In the genomic region with DNA sequence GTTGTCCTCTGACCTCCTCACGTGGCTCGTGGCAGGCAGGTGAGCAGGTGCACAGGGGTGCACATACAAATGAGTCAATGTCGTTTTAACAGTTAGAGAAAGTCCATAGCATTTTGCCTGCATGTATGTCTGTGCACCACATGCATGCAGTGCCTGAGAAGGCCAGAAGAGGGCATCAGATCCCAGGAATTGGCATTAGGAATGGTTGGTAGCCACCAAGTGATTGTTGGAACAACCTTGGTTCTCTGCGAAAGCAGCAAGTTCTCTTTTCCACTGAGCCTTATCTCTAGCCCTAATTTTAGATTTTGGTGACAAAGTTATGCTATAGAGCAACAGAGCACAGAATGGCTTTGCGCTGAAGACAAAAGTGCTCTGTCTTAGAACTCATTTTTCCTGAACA, we compare ENCODE assay signal across 9 mouse cellular contexts. TPM values are rescaled to one million over a fixed set of nuclear protein-coding genes. Genes with fewer than 3 reads are reported as not detected.
DNase-seq lines count a peak whose midpoint lies in the region; ATAC-seq and TF ChIP-seq lines count a peak whose summit lies in the region.
"Had no signal": no experiment of that assay in that cellular context is flagged by ENCODE, and none has a peak within 500 bp of the region (broad histone marks: within the 10 kb centered on the region; RNA-seq: fewer than 3 reads in every experiment).

No protein-coding gene starts in this region.

- peaks cover 73% of the 10 kb centered on the region for H3K36me3 ChIP-seq in heart, embryonic 10.5 days
- peaks cover 27% of the 10 kb centered on the region for H3K36me3 ChIP-seq in ES-E14 (ENCODE audit: control insufficient read depth, insufficient read depth, low read length, poor library complexity, severe bottlenecking)
- H3K36me3 ChIP-seq in neural tube, embryonic 11.5 days (ENCODE audit: control insufficient read depth, insufficient read depth, low read length) = peaks cover 2% of the 10 kb centered on the region; the same call in 1 of the 2 replicates

- in situ Hi-C loops in ES-E14 (cut with MboI; ENCODE audit: low sequenced_read_pairs in 2 of 2, unreplicated experiment in 2 of 2) = no loop called here

- peak; percentile 68 to 90 for DNase-seq in heart, adult 18-20 months
- DNase-seq in heart, embryonic 10.5 days (ENCODE audit: low spot score) = no peak
- peak; percentile 51 for DNase-seq in ES-E14 (ENCODE audit: low read depth, low spot score)
- DNase-seq in cerebellum, postnatal 4 days (ENCODE audit: low spot score in 2 of 2) = peak; percentile 54 to 79
- peak; percentile 44 to 76 for DNase-seq in left cerebral cortex, adult 2 months (ENCODE audit: extremely low spot score in 1 of 2, low spot score in 2 of 2)
- peak; percentile 65 for DNase-seq in neural tube, embryonic 11.5 days (ENCODE audit: low spot score)
- peak; percentile 67 for DNase-seq in thymus, postnatal 25 days

- no peaks in the 10 kb centered on the region for H3K9me3 ChIP-seq in heart, embryonic 10.5 days
- no peaks in the 10 kb centered on the region for H3K9me3 ChIP-seq in ES-E14 (ENCODE audit: control insufficient read depth, insufficient read depth, low read depth, low read length)
- no peaks in the 10 kb centered on the region for H3K9me3 ChIP-seq in neural tube, embryonic 11.5 days (ENCODE audit: control insufficient read depth, low read length)
- H3K9me3 ChIP-seq: embryonic facial prominence, embryonic 13.5 days had no signal

- H3K4me3 ChIP-seq in heart, embryonic 10.5 days = no peak overlapping the region
- no peak overlapping the region for H3K4me3 ChIP-seq in ES-E14 (ENCODE audit: insufficient read depth in 1 of 2, low read depth in 1 of 2, low read length in 2 of 2, poor library complexity in 1 of 2, severe bottlenecking in 1 of 2)
- no peak overlapping the region for H3K4me3 ChIP-seq in left cerebral cortex, adult 2 months
- no peak overlapping the region for H3K4me3 ChIP-seq in neural tube, embryonic 11.5 days (ENCODE audit: low read depth, low read length)
- H3K4me3 ChIP-seq: embryonic facial prominence, embryonic 13.5 days had no signal

- ATAC-seq in granulocyte monocyte progenitor cell, adult 5-6 weeks (replicated peaks; ENCODE audit: poor library complexity, severe bottlenecking) = peak; percentile 40
- ATAC-seq in neural tube, embryonic 11.5 days (ENCODE audit: insufficient read depth, low FRiP score, low TSS enrichment) = no peak

- no peak overlapping the region for H3K9ac ChIP-seq in ES-E14 (ENCODE audit: insufficient read depth, low read depth, low read length, poor library complexity, severe bottlenecking)
- H3K9ac ChIP-seq in neural tube, embryonic 11.5 days (ENCODE audit: low read length) = no peak overlapping the region
- H3K9ac ChIP-seq: embryonic facial prominence, embryonic 13.5 days had no signal

- H3K4me2 ChIP-seq in neural tube, embryonic 11.5 days (ENCODE audit: low read depth) = no peak overlapping the region
- H3K4me2 ChIP-seq: embryonic facial prominence, embryonic 13.5 days had no signal

- TF ChIP-seq CTCF in left cerebral cortex, adult 2 months (IDR thresholded peaks at IDR 0.05) = peak; percentile 76

- peaks cover 3% of the 10 kb centered on the region; the same call in 1 of the 2 replicates for H3K4me1 ChIP-seq in heart, embryonic 10.5 days
- H3K4me1 ChIP-seq in ES-E14 (ENCODE audit: control insufficient read depth in 2 of 2, insufficient read depth in 2 of 2, low read length in 2 of 2, poor library complexity in 1 of 2) = no peaks in the 10 kb centered on the region
- H3K4me1 ChIP-seq in neural tube, embryonic 11.5 days (ENCODE audit: control insufficient read depth, insufficient read depth, low read length) = no peaks in the 10 kb centered on the region

- intact Hi-C loops in left cerebral cortex, adult 2 months (cut with DNase I) = loop anchor here (5.0 kb wide), 2 partner anchors 188 to 303 kb away; no protein-coding TSS in a partner anchor

- H3K27me3 ChIP-seq in heart, embryonic 10.5 days (ENCODE audit: insufficient read depth, poor library complexity, severe bottlenecking) = no peaks in the 10 kb centered on the region
- H3K27me3 ChIP-seq in neural tube, embryonic 11.5 days (ENCODE audit: control insufficient read depth, insufficient read depth, low read length) = no peaks in the 10 kb centered on the region
- H3K27me3 ChIP-seq: embryonic facial prominence, embryonic 13.5 days had no signal

- no peak overlapping the region for H3K27ac ChIP-seq in heart, embryonic 10.5 days
- no peak overlapping the region for H3K27ac ChIP-seq in ES-E14 (ENCODE audit: insufficient read depth, low read depth, low read length, poor library complexity, severe bottlenecking)
- no peak overlapping the region for H3K27ac ChIP-seq in left cerebral cortex, adult 2 months
- no peak overlapping the region for H3K27ac ChIP-seq in neural tube, embryonic 11.5 days (ENCODE audit: low read depth, low read length)
- H3K27ac ChIP-seq: embryonic facial prominence, embryonic 13.5 days had no signal

- 70% methylated on average over 5 of the region's 5 CpGs for WGBS in heart, embryonic 10.5 days
- WGBS in neural tube, embryonic 11.5 days = 86% methylated on average over 5 of the region's 5 CpGs

TF ChIP-seq in ES-E14, 5 proteins besides CTCF, POLR2A, EP300 and RAD21:
- no peak for TF ChIP-seq CHD2 (IDR thresholded peaks at IDR 0.05; ENCODE audit: low read depth, low read length)
- no peak for TF ChIP-seq MAFK (IDR thresholded peaks at IDR 0.05; ENCODE audit: insufficient read depth, low read depth, low read length)
- peak; percentile 64; the same call in 1 of the 2 replicates for TF ChIP-seq ZC3H11A (IDR thresholded peaks at IDR 0.05; ENCODE audit: borderline replicate concordance, low read depth, low read length)
- no peak for TF ChIP-seq HCFC1 (IDR thresholded peaks at IDR 0.05; ENCODE audit: borderline replicate concordance, insufficient read depth, low read length)
- TF ChIP-seq ZNF384 (IDR thresholded peaks at IDR 0.05; ENCODE audit: low read depth, low read length) = no peak
TF ChIP-seq in ES-E14: peak in this region for 1.

RNA-seq across cellular contexts. Expression of gene Tango6, which starts 16.7 kb away (rescaled TPM):
- 10 to 100 TPM in 1 of 2 experiments, 1 to 10 TPM in 1; 10.0 to 10.8 TPM for total RNA-seq in heart, adult 18-20 months (2021)
- 10.5 and 10.9 TPM in 2 replicates for polyA plus RNA-seq in heart, embryonic 10.5 days (2016; fragmentation: Nextera tagmentation; extraction: Ambion mirVana)
- total RNA-seq in ES-E14 (2012; rRNA removed) = 13.6 and 16.5 TPM in 2 replicates
- 8.2 and 12.5 TPM in 2 replicates for total RNA-seq in granulocyte monocyte progenitor cell, adult 5-6 weeks (2014; fragmentation: Nextera tagmentation)
- total RNA-seq in granulocyte monocyte progenitor cell, adult 5-6 weeks (2017) = 6.2 and 7.0 TPM in 2 replicates
- total RNA-seq in left cerebral cortex, adult 2 months (2021) = 1 to 10 TPM; 6.5 to 6.9 TPM
- polyA plus RNA-seq in neural tube, embryonic 11.5 days (2014; fragmentation: Nextera tagmentation; extraction: Ambion mirVana) = 7.8 and 9.0 TPM in 2 replicates
